Mouse (Mus musculus) cerebellum, adult 2 months (tissue): Measurements from ENCODE around the gene Sft2d2.

Experiments used
- CTCF ChIP-seq: fragments of 200-500 bp; IDR thresholded peaks from 2 replicates; pipeline ENCODE4 v1.5.1; 2011; ENCODE audit warnings: low read depth, mild to moderate bottlenecking, control low read depth, low read length, moderate library complexity, borderline replicate concordance; ENCODE audit not compliant: insufficient read depth
- POLR2A ChIP-seq: fragments of 200-500 bp; IDR thresholded peaks from 2 replicates; pipeline ENCODE4 v1.6.1; 2011; ENCODE audit warnings: low read length, control low read depth, borderline replicate concordance; ENCODE audit not compliant: insufficient read depth

DNA sequence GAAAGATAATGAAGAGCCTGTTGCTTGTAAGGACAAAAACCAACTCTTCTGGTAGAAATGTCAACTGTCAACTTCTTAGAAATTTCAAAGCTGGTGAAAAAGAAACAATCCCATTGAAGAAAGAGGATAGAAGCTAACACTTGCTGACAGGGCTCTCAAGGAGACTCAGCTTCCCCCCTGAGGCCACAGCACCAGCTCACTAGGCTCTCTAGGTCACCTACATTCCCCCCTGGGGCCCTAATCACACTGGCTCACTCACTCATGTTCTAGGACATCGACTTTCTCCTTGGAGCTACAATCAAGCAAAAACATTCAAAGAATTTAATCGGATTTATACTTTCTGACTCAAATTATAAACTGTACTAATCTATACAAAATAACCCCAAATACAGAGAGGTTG is 39.6 kb upstream of the Sft2d2 start:
- TF ChIP-seq CTCF (no peak), POLR2A (no peak)
